Mouse (Mus musculus) lung, embryonic 14.5 days (tissue): ENCODE data around the gene Mfng. TPM values are rescaled to one million over a fixed set of nuclear protein-coding genes. Genes with fewer than 3 reads are reported as not detected.
A peak's percentile ranks its signal among the peaks of the same experiment; 100 is the strongest.

Source experiments
- ATAC-seq: fragments of 200-750 bp; cut with Nextera tagmentation; 2 replicates; pipeline ENCODE4 v1.8.0; 2017; ENCODE audit warnings: mild to moderate bottlenecking, moderate TSS enrichment, moderate library complexity; ENCODE audit not compliant: insufficient read depth
- DNase-seq: peaks from one replicate; pipeline ENCODE4 v3.0.0-alpha.2; 2015
- H3K27ac ChIP-seq: fragments of 300-500 bp; sonication (generic); 2 replicates; pipeline ENCODE4 v1.5.1; 2014; ENCODE audit warnings: low read depth, mild to moderate bottlenecking, moderate library complexity
- H3K27me3 ChIP-seq: fragments of 300-500 bp; sonication (generic); 2 replicates; pipeline ENCODE4 v1.6.1; 2014; ENCODE audit warnings: low read length, control low read depth; ENCODE audit not compliant: insufficient read depth
- H3K36me3 ChIP-seq: fragments of 300-500 bp; sonication (generic); 2 replicates; pipeline ENCODE4 v1.6.1; 2014; ENCODE audit warnings: control low read depth; ENCODE audit not compliant: insufficient read depth
- H3K4me1 ChIP-seq: fragments of 300-500 bp; sonication (generic); 2 replicates; pipeline ENCODE4 v1.6.1; 2014; ENCODE audit warnings: antibody characterized with exemption, control low read depth; ENCODE audit not compliant: insufficient read depth
- H3K4me2 ChIP-seq: fragments of 300-500 bp; sonication (generic); 2 replicates; pipeline ENCODE4 v1.6.1; 2014; ENCODE audit warnings: mild to moderate bottlenecking
- H3K4me3 ChIP-seq: fragments of 300-500 bp; sonication (generic); 2 replicates; pipeline ENCODE4 v1.5.1; 2014; ENCODE audit warnings: low read depth, low read length
- H3K9ac ChIP-seq: fragments of 300-500 bp; sonication (generic); 2 replicates; pipeline ENCODE4 v1.6.1; 2014
- H3K9me3 ChIP-seq: fragments of 300-500 bp; sonication (generic); 2 replicates; pipeline ENCODE4 v1.6.1; 2016; ENCODE audit warnings: low read depth, low read length, control low read depth
- CTCF ChIP-seq: IDR thresholded peaks from 2 replicates; pipeline ENCODE4 v1.5.1; 2016; ENCODE audit warnings: antibody characterized with exemption, low read depth
- WGBS: fragments of 180-500 bp; shearing (Covaris S2); extraction: QIAGEN DNeasy Blood & Tissue Kit; methylation state at CpG from one replicate; pipeline ENCODE4 v1.1.7; 2014; 5-methylcytosine and 5-hydroxymethylcytosine counted together
- polyA plus RNA-seq: library from polyadenylated mRNA; unstranded; fragments of >200 nt; fragmentation: Nextera tagmentation; extraction: Ambion mirVana; gene quantifications from 2 replicates; pipeline ENCODE4 v1.2.1, GENCODE M21; 2014

Gene Mfng
- polyA plus RNA-seq, 1 experiment from 2014 or later, result 34.3 TPM

- H3K4me1 ChIP-seq, result no peaks in the 10 kb centered on the region
- H3K36me3 ChIP-seq, result no peaks in the 10 kb centered on the region
- WGBS, result 52% methylated on average over 4 of the region's 4 CpGs
- ATAC-seq (no peak), DNase-seq (no peak)
- no peak overlapping the region for H3K27ac ChIP-seq
- no peak overlapping the region for H3K9ac ChIP-seq
- no peak for TF ChIP-seq CTCF
- H3K4me3 ChIP-seq, result no peak overlapping the region
- H3K27me3 ChIP-seq, result 0 out of 2 replicates have a peak, but pooled peaks cover 4% of the 10 kb centered on the region
- no peaks in the 10 kb centered on the region for H3K9me3 ChIP-seq
- H3K4me2 ChIP-seq, result no peak overlapping the region
Measured at GRCm38 (mm10) chr15:78731830-78732229, 41.4 kb downstream of the Mfng start.

GRCm38 (mm10) chr15:78730315-78731049 lies 42.8 kb downstream of the Mfng start:
- no peak overlapping the region for H3K9ac ChIP-seq
- no peaks in the 10 kb centered on the region for H3K27me3 ChIP-seq
- no peaks in the 10 kb centered on the region for H3K9me3 ChIP-seq
- ATAC-seq (no peak), DNase-seq (no peak)
- no peak for TF ChIP-seq CTCF
- no peak overlapping the region for H3K4me2 ChIP-seq
- H3K36me3 ChIP-seq, result no peaks in the 10 kb centered on the region
- no peaks in the 10 kb centered on the region for H3K4me1 ChIP-seq
- H3K4me3 ChIP-seq, result no peak overlapping the region
- H3K27ac ChIP-seq, result no peak overlapping the region
- WGBS, result 76% methylated on average over 12 of the region's 12 CpGs

GRCm38 (mm10) chr15:78726697-78727096 lies 46.6 kb downstream of the Mfng start:
- no peaks in the 10 kb centered on the region for H3K36me3 ChIP-seq
- H3K9me3 ChIP-seq, result no peaks in the 10 kb centered on the region
- no peak overlapping the region for H3K9ac ChIP-seq
- no peak for DNase-seq
- no peak for TF ChIP-seq CTCF
- no peak overlapping the region for H3K27ac ChIP-seq
- no peaks in the 10 kb centered on the region for H3K4me1 ChIP-seq
- no peak overlapping the region for H3K4me2 ChIP-seq
- H3K27me3 ChIP-seq, result no peaks in the 10 kb centered on the region
- WGBS, result 58% methylated on average over 7 of the region's 7 CpGs
- no peak overlapping the region for H3K4me3 ChIP-seq
- no peak for ATAC-seq

- no peak for TF ChIP-seq CTCF
- H3K4me1 ChIP-seq, result no peaks in the 10 kb centered on the region
- ATAC-seq (no peak), DNase-seq (peak; percentile 10)
- H3K27ac ChIP-seq, result no peak overlapping the region
- H3K9ac ChIP-seq, result no peak overlapping the region
- no peaks in the 10 kb centered on the region for H3K9me3 ChIP-seq
- no peak overlapping the region for H3K4me2 ChIP-seq
- WGBS, result 55% methylated on average over 7 of the region's 7 CpGs
- no peak overlapping the region for H3K4me3 ChIP-seq
- no peaks in the 10 kb centered on the region for H3K36me3 ChIP-seq
- H3K27me3 ChIP-seq, result peaks cover 50% of the 10 kb centered on the region
Measured at GRCm38 (mm10) chr15:78720532-78720931, 52.7 kb downstream of the Mfng start.

GRCm38 (mm10) chr15:78720094-78720493 lies 53.2 kb downstream of the Mfng start:
- Histone ChIP-seq H3K36me3 (no peaks in the 10 kb centered on the region), H3K4me2 (no peak overlapping the region), H3K9me3 (no peaks in the 10 kb centered on the region), H3K9ac (no peak overlapping the region), H3K27me3 (peaks cover 54% of the 10 kb centered on the region), H3K4me3 (no peak overlapping the region), H3K4me1 (no peaks in the 10 kb centered on the region), H3K27ac (no peak overlapping the region)
- DNase-seq (peak; percentile 89), ATAC-seq (no peak)
- peak; percentile 82 for TF ChIP-seq CTCF
- 1% methylated on average over 16 of the region's 16 CpGs for WGBS

- WGBS, result 10% methylated on average over 14 of the region's 14 CpGs
- Histone ChIP-seq H3K4me3 (peak overlapping the region; percentile 39; the same call in 1 of the 2 replicates), H3K4me1 (no peaks in the 10 kb centered on the region), H3K27ac (no peak overlapping the region), H3K4me2 (no peak overlapping the region), H3K27me3 (peaks cover 61% of the 10 kb centered on the region), H3K9me3 (no peaks in the 10 kb centered on the region), H3K9ac (no peak overlapping the region), H3K36me3 (no peaks in the 10 kb centered on the region)
- ATAC-seq, result no peak
- DNase-seq, result peak; percentile 12
- TF ChIP-seq CTCF, result no peak
Measured at GRCm38 (mm10) chr15:78719416-78719815, 53.9 kb downstream of the Mfng start.

- WGBS, result 1% methylated on average over 89 of the region's 89 CpGs
- no peaks in the 10 kb centered on the region for H3K4me1 ChIP-seq
- H3K4me3 ChIP-seq, result peak within 1 kb of the TSS; percentile 39
- peak; percentile 5 for DNase-seq
- peak within 1 kb of the TSS; percentile 66 for H3K4me2 ChIP-seq
- no peak within 1 kb of the TSS for H3K27ac ChIP-seq
- no peak for TF ChIP-seq CTCF
- peak within 1 kb of the TSS; percentile 38 for H3K9ac ChIP-seq
- no peaks in the 10 kb centered on the region for H3K36me3 ChIP-seq
- peaks cover 70% of the 10 kb centered on the region for H3K27me3 ChIP-seq
- no peaks in the 10 kb centered on the region for H3K9me3 ChIP-seq
- no peak for ATAC-seq
Measured at GRCm38 (mm10) chr15:78718290-78719250, 54.7 kb downstream of the Mfng start, which contains the start of gene Elfn2. Gene Elfn2, minus strand, starts transcription at chr15:78718771.
